Mouse (Mus musculus): ENCODE results near the gene H2-M10.4. TPM values are rescaled to one million over a fixed set of nuclear protein-coding genes. Genes with fewer than 3 reads are reported as not detected.

The H2-M10.4 gene
- polyA plus RNA-seq, 1 experiment from 2014 or later = not detected

Other genes starting within 250 kb of the H2-M10.4 start
- 89.3 and 104 TPM in 2 replicates for gene Rpp21, start 204.3 kb downstream of the H2-M10.4 start, polyA plus RNA-seq (2015; fragmentation: Nextera tagmentation; extraction: Ambion mirVana)
- gene Trim39, start 190.1 kb downstream of the H2-M10.4 start, polyA plus RNA-seq (2015; fragmentation: Nextera tagmentation; extraction: Ambion mirVana) = 16.7 and 17.5 TPM in 2 replicates
- gene H2-M10.2, start 175.8 kb downstream of the H2-M10.4 start, polyA plus RNA-seq (2015; fragmentation: Nextera tagmentation; extraction: Ambion mirVana) = not detected in 2 replicates
- gene H2-M10.1, start 136.2 kb downstream of the H2-M10.4 start, polyA plus RNA-seq (2015; fragmentation: Nextera tagmentation; extraction: Ambion mirVana) = not detected in 2 replicates
- not detected in 2 replicates for gene H2-M10.3, start 93.9 kb downstream of the H2-M10.4 start, polyA plus RNA-seq (2015; fragmentation: Nextera tagmentation; extraction: Ambion mirVana)
- gene H2-M11, start 84.7 kb upstream of the H2-M10.4 start, polyA plus RNA-seq (2015; fragmentation: Nextera tagmentation; extraction: Ambion mirVana) = not detected in 2 replicates
- not detected in 2 replicates for gene H2-M9, start 180.3 kb upstream of the H2-M10.4 start, polyA plus RNA-seq (2015; fragmentation: Nextera tagmentation; extraction: Ambion mirVana)
- gene H2-M1, start 209.9 kb upstream of the H2-M10.4 start, polyA plus RNA-seq (2015; fragmentation: Nextera tagmentation; extraction: Ambion mirVana) = not detected in 2 replicates

Data from limb, embryonic 15.5 days (tissue).